Mouse (Mus musculus) MEL (cell line): ENCODE measurements at regions not wholly inside any gene's neighbourhood (a gene's known extent, or its start where the extent isn't known, plus 50 kb on each side); places are given as distances from the start of the nearest gene placed in this dataset.

ENCODE experiments used
- DNase-seq: peaks from one replicate; pipeline ENCODE4 v3.0.0; 2011; ENCODE audit warnings: low read depth, low spot score
- H3K27ac ChIP-seq: 2 replicates; pipeline ENCODE4 v1.5.1; 2012; ENCODE audit warnings: low read depth, mild to moderate bottlenecking, control low read depth, low read length, moderate library complexity; ENCODE audit not compliant: control insufficient read depth
- H3K27me3 ChIP-seq, 2 experiments: fragments of 150-350 bp in 1 of 2; sonication (generic) in 1 of 2; 2 replicates each; pipeline ENCODE4 v1.6.1; 2012; ENCODE audit warnings: low read length in 2 of 2, mild to moderate bottlenecking in 2 of 2, improper control_type of control experiment in 1 of 2, moderate library complexity in 1 of 2; ENCODE audit not compliant: insufficient read depth in 2 of 2, control insufficient read depth in 1 of 2
- H3K36me3 ChIP-seq, 2 experiments: 2 replicates each; pipeline ENCODE4 v1.6.1; 2012 to 2014; ENCODE audit warnings: low read length in 2 of 2, improper control_type of control experiment in 1 of 2, inconsistent platforms in 1 of 2, mild to moderate bottlenecking in 1 of 2; ENCODE audit not compliant: insufficient read depth in 2 of 2, control insufficient read depth in 1 of 2
- H3K4me1 ChIP-seq, 2 experiments: fragments of 150-350 bp in 1 of 2; sonication (generic) in 1 of 2; 2 replicates each; pipeline ENCODE4 v1.6.1; 2012; ENCODE audit warnings: low read length in 2 of 2, improper control_type of control experiment in 1 of 2, mild to moderate bottlenecking in 1 of 2; ENCODE audit not compliant: insufficient read depth in 2 of 2, control insufficient read depth in 1 of 2
- H3K4me3 ChIP-seq, 2 experiments: fragments of 150-350 bp in 1 of 2; sonication (generic) in 1 of 2; 2 replicates each; pipeline ENCODE4 v1.5.1; 2012; ENCODE audit warnings: low read depth in 2 of 2, low read length in 2 of 2, mild to moderate bottlenecking in 2 of 2, moderate library complexity in 2 of 2, control low read depth in 1 of 2, improper control_type of control experiment in 1 of 2; ENCODE audit not compliant: control insufficient read depth in 1 of 2, insufficient read depth in 1 of 2
- H3K79me2 ChIP-seq: 2 replicates; pipeline ENCODE4 v1.6.1; 2012; ENCODE audit warnings: mild to moderate bottlenecking, low read length, moderate library complexity; ENCODE audit not compliant: control insufficient read depth, poor library complexity, insufficient read depth
- H3K9ac ChIP-seq: 2 replicates; pipeline ENCODE4 v1.6.1; 2012; ENCODE audit warnings: low read depth, mild to moderate bottlenecking, control low read depth, low read length, moderate library complexity; ENCODE audit not compliant: control insufficient read depth, poor library complexity, severe bottlenecking
- H3K9me3 ChIP-seq: fragments of 150-350 bp; sonication (generic); replicated peaks from 2 replicates; pipeline ENCODE4 v1.6.1; 2012; ENCODE audit warnings: mild to moderate bottlenecking, low read length, improper control_type of control experiment, moderate library complexity; ENCODE audit not compliant: insufficient read depth
- CTCF ChIP-seq, 3 experiments: IDR thresholded peaks in 2 of 3; conservative IDR thresholded peaks in 1 of 3; 2 replicates each; pipeline ENCODE4 v1.5.1; 2011 to 2012; ENCODE audit warnings: low read length in 3 of 3, low read depth in 2 of 3, mild to moderate bottlenecking in 2 of 3, improper control_type of control experiment in 1 of 3, inconsistent platforms in 1 of 3, mixed read lengths in 1 of 3, moderate library complexity in 1 of 3; ENCODE audit not compliant: control insufficient read depth in 1 of 3, insufficient read depth in 1 of 3, poor library complexity in 1 of 3, severe bottlenecking in 1 of 3
- HCFC1 ChIP-seq: IDR thresholded peaks from 2 replicates; pipeline ENCODE4 v1.6.1; 2012; ENCODE audit warnings: low read depth, mild to moderate bottlenecking, inconsistent platforms, low read length, improper control_type of control experiment, moderate library complexity
- POLR2A ChIP-seq, 2 experiments: IDR thresholded peaks; 2 replicates each; pipeline ENCODE4 v1.6.1; 2011 to 2012; ENCODE audit warnings: low read length in 2 of 2, mild to moderate bottlenecking in 2 of 2, control low read depth in 1 of 2, improper control_type of control experiment in 1 of 2, low read depth in 1 of 2, moderate library complexity in 1 of 2; ENCODE audit not compliant: control insufficient read depth in 1 of 2, insufficient read depth in 1 of 2, poor library complexity in 1 of 2
- POLR2AphosphoS2 ChIP-seq: IDR thresholded peaks from 2 replicates; pipeline ENCODE4 v1.6.1; 2011; ENCODE audit warnings: low read length, improper control_type of control experiment
- RAD21 ChIP-seq: IDR thresholded peaks from 2 replicates; pipeline ENCODE4 v1.6.1; 2011; ENCODE audit warnings: mild to moderate bottlenecking, low read depth, low read length, improper control_type of control experiment
- SMC3 ChIP-seq: IDR thresholded peaks from 2 replicates; pipeline ENCODE4 v1.6.1; 2011; ENCODE audit warnings: low read depth, low read length, improper control_type of control experiment
- ZC3H11A ChIP-seq: IDR thresholded peaks from 2 replicates; pipeline ENCODE4 v1.6.1; 2012; ENCODE audit warnings: low read depth, mild to moderate bottlenecking, inconsistent platforms, low read length, improper control_type of control experiment

DNA sequence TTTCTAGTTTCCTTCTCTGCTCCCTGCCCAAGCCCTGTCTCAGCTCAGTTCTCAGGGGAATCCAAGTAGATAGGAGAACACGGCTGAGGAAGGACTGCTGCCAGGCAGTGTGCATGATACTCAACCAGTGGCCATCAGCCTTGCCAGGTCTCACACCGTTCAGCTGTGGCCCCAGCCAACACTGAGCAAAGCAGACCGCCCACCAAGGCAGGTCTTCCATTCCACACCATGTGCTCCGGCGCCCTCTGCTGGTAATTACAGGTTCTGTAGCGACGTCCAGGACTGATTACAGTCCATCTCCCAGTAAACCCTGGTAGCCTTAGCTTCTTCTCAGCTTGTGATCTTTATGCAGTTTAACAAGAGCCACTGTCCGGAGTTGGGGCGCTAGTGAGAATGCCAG lies 144.5 kb downstream of the Tfcp2l1 start:
- Histone ChIP-seq H3K4me3 (no peak overlapping the region), H3K36me3 (no peaks in the 10 kb centered on the region)
- DNase-seq: peak; percentile 56
- peak; percentile 51 for TF ChIP-seq RAD21
- TF ChIP-seq SMC3: peak; percentile 55
- peak; percentile 14; the same call in 1 of the 2 replicates for TF ChIP-seq ZC3H11A
- no peak for TF ChIP-seq HCFC1
- TF ChIP-seq CTCF (IDR thresholded peaks at IDR 0.05 in 2 of 3, conservative IDR thresholded peaks at IDR 0.05 in 1 of 3; ENCODE audit: control insufficient read depth in 1 of 3, insufficient read depth in 1 of 3, low read depth in 2 of 3, low read length in 3 of 3, poor library complexity in 1 of 3, severe bottlenecking in 1 of 3): peak; percentile 60 to 79 (median 67)
- TF ChIP-seq, all 39 proteins: peak for 4
- H3K9me3 ChIP-seq: no peaks in the 10 kb centered on the region
- no peak overlapping the region for H3K27ac ChIP-seq
- no peaks in the 10 kb centered on the region for H3K79me2 ChIP-seq
- H3K4me1 ChIP-seq: no peaks in the 10 kb centered on the region
- H3K27me3 ChIP-seq: no peaks in the 10 kb centered on the region
- no peak overlapping the region for H3K9ac ChIP-seq

GRCm38 (mm10) chr1:118776594-118777441 lies 149.1 kb downstream of the Tfcp2l1 start:
- TF ChIP-seq POLR2A (IDR thresholded peaks at IDR 0.05; ENCODE audit: control insufficient read depth in 1 of 2, insufficient read depth in 1 of 2, low read depth in 1 of 2, low read length in 2 of 2, poor library complexity in 1 of 2) (peak in 1 of 2 experiments; percentile 39; a peak in 1 of 4 replicates), POLR2AphosphoS2 (no peak)

More at GRCm38 (mm10) chr1:118776594-118777441, 149.1 kb downstream of the Tfcp2l1 start:
- no peaks in the 10 kb centered on the region for H3K79me2 ChIP-seq
- no peaks in the 10 kb centered on the region for H3K4me1 ChIP-seq
- H3K27me3 ChIP-seq: no peaks in the 10 kb centered on the region
- peak; percentile 11 for DNase-seq
- no peaks in the 10 kb centered on the region for H3K36me3 ChIP-seq
- no peak overlapping the region for H3K27ac ChIP-seq
- no peaks in the 10 kb centered on the region for H3K9me3 ChIP-seq
- no peak overlapping the region for H3K4me3 ChIP-seq
- H3K9ac ChIP-seq: no peak overlapping the region
